Comparison of ENCODE assay signal across 9 mouse cellular contexts in the genomic region with DNA sequence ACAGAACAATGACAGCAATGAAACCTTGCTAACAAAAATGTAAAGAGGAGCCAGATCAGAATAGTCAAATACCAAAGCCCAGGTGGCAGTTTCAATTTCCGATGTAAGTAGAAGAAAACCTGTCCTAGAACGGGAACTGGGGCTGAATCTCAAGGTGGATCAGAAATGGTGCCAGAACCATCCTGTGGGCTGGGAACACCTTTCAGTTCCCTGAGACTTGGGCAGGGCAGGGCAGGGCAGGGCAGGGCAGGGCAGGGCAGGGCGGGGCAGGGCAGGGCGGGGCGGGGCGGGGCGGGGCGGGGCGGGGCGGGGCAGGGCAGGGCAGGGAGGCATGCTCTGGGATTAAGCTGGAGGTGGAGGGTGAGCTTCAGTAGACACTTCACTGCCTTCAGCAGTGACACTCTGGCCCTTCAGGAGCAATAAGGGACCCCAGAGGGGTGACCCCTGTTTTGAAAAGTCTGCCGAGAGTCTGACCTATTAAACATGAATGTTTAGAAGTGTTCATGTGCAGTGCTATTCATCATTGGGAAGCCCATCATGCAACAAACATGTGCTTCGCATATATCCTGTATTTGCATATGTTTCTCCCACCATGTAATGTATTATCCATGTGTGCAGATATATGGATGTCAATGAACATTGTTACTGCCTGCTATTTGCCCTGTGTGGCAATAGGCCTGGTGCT.
DNase-seq lines count a peak whose midpoint lies in the region; ATAC-seq and TF ChIP-seq lines count a peak whose summit lies in the region.
"Had no signal": no experiment of that assay in that cellular context is flagged by ENCODE, and none has a peak within 500 bp of the region (broad histone marks: within the 10 kb centered on the region; RNA-seq: fewer than 3 reads in every experiment).

No protein-coding gene starts in this region.

- H3K4me3 ChIP-seq in embryonic facial prominence, embryonic 11.5 days (ENCODE audit: low read depth, low read length): no peak overlapping the region
- H3K4me3 ChIP-seq in embryonic facial prominence, embryonic 10.5 days: no peak overlapping the region; the same call in 1 of the 2 replicates
- H3K4me3 ChIP-seq in neural tube, embryonic 11.5 days (ENCODE audit: low read depth, low read length): no peak overlapping the region; the same call in 1 of the 2 replicates
- H3K4me3 ChIP-seq in intestine, postnatal 0 days (ENCODE audit: low read depth, low read length): peak overlapping the region; percentile 47; the same call in 1 of the 2 replicates
- H3K4me3 ChIP-seq in stomach, postnatal 0 days (ENCODE audit: low read depth, low read length): 0 out of 2 replicates have a peak overlapping the region, but pooled peaks have one; percentile 54

- no peak overlapping the region for H3K27ac ChIP-seq in embryonic facial prominence, embryonic 11.5 days (replicated peaks; ENCODE audit: low read depth, low read length)
- no peak overlapping the region for H3K27ac ChIP-seq in embryonic facial prominence, embryonic 10.5 days (replicated peaks)
- no peak overlapping the region for H3K27ac ChIP-seq in neural tube, embryonic 11.5 days (ENCODE audit: low read depth, low read length)
- H3K27ac ChIP-seq in intestine, postnatal 0 days (ENCODE audit: low read depth, low read length): no peak overlapping the region
- H3K27ac ChIP-seq in stomach, postnatal 0 days (replicated peaks): no peak overlapping the region

- peak; percentile 74 for ATAC-seq in embryonic facial prominence, embryonic 11.5 days (replicated peaks; ENCODE audit: insufficient number of reproducible peaks, low FRiP score, low TSS enrichment, low read depth)
- peak; percentile 29; the same call in 1 of the 2 replicates for ATAC-seq in neural tube, embryonic 11.5 days (ENCODE audit: insufficient read depth, low FRiP score, low TSS enrichment)
- 0 out of 2 replicates have a peak, but pooled peaks have one; percentile 63 for ATAC-seq in intestine, postnatal 0 days
- peak; percentile 58 for ATAC-seq in stomach, postnatal 0 days (ENCODE audit: low FRiP score, low TSS enrichment)

- DNase-seq in embryonic facial prominence, embryonic 11.5 days (ENCODE audit: low spot score): no peak
- DNase-seq in embryonic facial prominence, embryonic 10.5 days (ENCODE audit: low spot score): no peak
- no peak for DNase-seq in neural tube, embryonic 11.5 days (ENCODE audit: low spot score)
- no peak for DNase-seq in neural tube, embryonic 10.5 days (ENCODE audit: extremely low spot score, low spot score)
- peak; percentile 25 for DNase-seq in stomach, postnatal 0 days (ENCODE audit: low spot score)
- DNase-seq in gastrocnemius, postnatal 36 days: no peak
- DNase-seq in kidney, adult 9 months: no peak
- DNase-seq: adrenal gland, adult 8-10 months had no signal

- TF ChIP-seq CTCF in intestine, postnatal 0 days (IDR thresholded peaks at IDR 0.05; ENCODE audit: low read depth): no peak
- no peak for TF ChIP-seq CTCF in stomach, postnatal 0 days (IDR thresholded peaks at IDR 0.05; ENCODE audit: low read depth)

- H3K4me1 ChIP-seq in embryonic facial prominence, embryonic 11.5 days (ENCODE audit: control insufficient read depth, insufficient read depth, low read length): peaks cover 2% of the 10 kb centered on the region; the same call in 1 of the 2 replicates
- H3K4me1 ChIP-seq in embryonic facial prominence, embryonic 10.5 days: peaks cover 43% of the 10 kb centered on the region
- H3K4me1 ChIP-seq in neural tube, embryonic 11.5 days (ENCODE audit: control insufficient read depth, insufficient read depth, low read length): peaks cover 25% of the 10 kb centered on the region
- H3K4me1 ChIP-seq in intestine, postnatal 0 days (replicated peaks; ENCODE audit: control insufficient read depth, insufficient read depth, low read length): no peaks in the 10 kb centered on the region
- H3K4me1 ChIP-seq in stomach, postnatal 0 days (replicated peaks; ENCODE audit: control insufficient read depth, insufficient read depth): no peaks in the 10 kb centered on the region

- no peaks in the 10 kb centered on the region for H3K9me3 ChIP-seq in embryonic facial prominence, embryonic 11.5 days (replicated peaks; ENCODE audit: control insufficient read depth, low read length)
- no peaks in the 10 kb centered on the region for H3K9me3 ChIP-seq in embryonic facial prominence, embryonic 10.5 days
- H3K9me3 ChIP-seq in neural tube, embryonic 11.5 days (ENCODE audit: control insufficient read depth, low read length): no peaks in the 10 kb centered on the region
- H3K9me3 ChIP-seq in intestine, postnatal 0 days (ENCODE audit: control insufficient read depth): no peaks in the 10 kb centered on the region
- H3K9me3 ChIP-seq in stomach, postnatal 0 days (ENCODE audit: control insufficient read depth, low read length): no peaks in the 10 kb centered on the region

- intact Hi-C loops in gastrocnemius, postnatal 36 days (cut with DNase I): no loop called here

- H3K27me3 ChIP-seq in embryonic facial prominence, embryonic 11.5 days (ENCODE audit: control insufficient read depth, insufficient read depth, low read length): peaks cover 17% of the 10 kb centered on the region
- peaks cover 63% of the 10 kb centered on the region for H3K27me3 ChIP-seq in embryonic facial prominence, embryonic 10.5 days (replicated peaks; ENCODE audit: low read depth, poor library complexity, severe bottlenecking)
- peaks cover 5% of the 10 kb centered on the region; the same call in 1 of the 2 replicates for H3K27me3 ChIP-seq in neural tube, embryonic 11.5 days (ENCODE audit: control insufficient read depth, insufficient read depth, low read length)
- 0 out of 2 replicates have a peak, but pooled peaks cover 2% of the 10 kb centered on the region for H3K27me3 ChIP-seq in intestine, postnatal 0 days (replicated peaks; ENCODE audit: control insufficient read depth, insufficient read depth, low read length)
- H3K27me3 ChIP-seq in stomach, postnatal 0 days (ENCODE audit: control insufficient read depth, insufficient read depth, low read length): no peaks in the 10 kb centered on the region

- H3K9ac ChIP-seq in embryonic facial prominence, embryonic 11.5 days (replicated peaks; ENCODE audit: low read length): no peak overlapping the region
- H3K9ac ChIP-seq in neural tube, embryonic 11.5 days (ENCODE audit: low read length): no peak overlapping the region
- H3K9ac ChIP-seq in intestine, postnatal 0 days (ENCODE audit: low read depth, low read length): no peak overlapping the region
- H3K9ac ChIP-seq in stomach, postnatal 0 days (ENCODE audit: low read length): no peak overlapping the region

- no peak for TF ChIP-seq EP300 in stomach, postnatal 0 days (optimal IDR thresholded peaks at IDR 0.05)

- H3K4me2 ChIP-seq in embryonic facial prominence, embryonic 11.5 days (ENCODE audit: low read depth, low read length): no peak overlapping the region
- peak overlapping the region; percentile 95 for H3K4me2 ChIP-seq in neural tube, embryonic 11.5 days (ENCODE audit: low read depth)
- H3K4me2 ChIP-seq in intestine, postnatal 0 days (replicated peaks; ENCODE audit: low read depth): peak overlapping the region; percentile 82
- H3K4me2 ChIP-seq in stomach, postnatal 0 days (replicated peaks; ENCODE audit: low read depth): peak overlapping the region; percentile 74; the same call in 1 of the 2 replicates

- WGBS in embryonic facial prominence, embryonic 11.5 days: 14% methylated on average over 9 of the region's 12 CpGs
- 8% methylated on average over 12 of the region's 12 CpGs for WGBS in embryonic facial prominence, embryonic 10.5 days
- 26% methylated on average over 5 of the region's 12 CpGs for WGBS in neural tube, embryonic 11.5 days
- WGBS in intestine, postnatal 0 days: 35% methylated on average over 5 of the region's 12 CpGs
- WGBS in stomach, postnatal 0 days: 16% methylated on average over 7 of the region's 12 CpGs

- H3K36me3 ChIP-seq in embryonic facial prominence, embryonic 11.5 days (replicated peaks; ENCODE audit: control insufficient read depth, insufficient read depth, low read depth, low read length): no peaks in the 10 kb centered on the region
- H3K36me3 ChIP-seq in embryonic facial prominence, embryonic 10.5 days (replicated peaks): no peaks in the 10 kb centered on the region
- no peaks in the 10 kb centered on the region for H3K36me3 ChIP-seq in neural tube, embryonic 11.5 days (ENCODE audit: control insufficient read depth, insufficient read depth, low read length)
- H3K36me3 ChIP-seq in intestine, postnatal 0 days (ENCODE audit: control insufficient read depth, insufficient read depth): no peaks in the 10 kb centered on the region
- H3K36me3 ChIP-seq in stomach, postnatal 0 days (ENCODE audit: control insufficient read depth, insufficient read depth, low read length): no peaks in the 10 kb centered on the region

Comparison
In these comparisons a context has a peak if more than half of its experiments do, and no peak if none do; other contexts are left out.
1. H3K4me3 ChIP-seq: peak in intestine, postnatal 0 days (single experiment) and stomach, postnatal 0 days (single experiment); none in embryonic facial prominence, embryonic 11.5 days (single experiment), embryonic facial prominence, embryonic 10.5 days (single experiment) and neural tube, embryonic 11.5 days (single experiment).
2. Peak in every context shown above with its lines, with median percentiles within 50 percentile points of each other: ATAC-seq.